Mouse (Mus musculus) spleen, adult 2 months (tissue): ENCODE data around the gene Mrpl37.

Source experiments
- CTCF ChIP-seq: fragments of 200-500 bp; IDR thresholded peaks from 2 replicates; pipeline ENCODE4 v1.5.1; 2011; ENCODE audit warnings: mild to moderate bottlenecking, inconsistent platforms; ENCODE audit not compliant: insufficient read depth, insufficient read length, insufficient replicate concordance; ENCODE audit errors: extremely low read depth
- POLR2A ChIP-seq: fragments of 200-500 bp; IDR thresholded peaks from 2 replicates; pipeline ENCODE4 v1.6.1; 2011; ENCODE audit warnings: low read depth, low read length, inconsistent platforms

DNA sequence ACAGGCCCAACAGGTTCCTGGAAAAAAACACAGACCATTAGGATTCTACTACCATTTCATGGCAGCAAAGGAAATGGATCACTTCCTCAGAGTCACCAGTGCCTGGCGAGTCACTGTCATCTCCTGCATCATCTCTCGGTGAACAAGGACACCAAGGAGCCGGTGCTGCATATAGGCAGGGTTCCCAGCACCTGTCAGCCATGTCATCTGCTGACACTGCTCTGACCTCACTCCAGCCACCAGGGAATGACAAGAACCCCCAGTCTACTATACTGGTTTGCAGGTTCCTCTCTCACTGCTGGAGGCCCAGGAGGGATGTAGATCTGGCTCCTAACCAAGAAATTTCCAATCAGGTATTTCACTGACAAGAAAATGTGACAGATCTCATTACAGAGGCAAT, 10.6 kb downstream of the Mrpl37 start:
- TF ChIP-seq CTCF: no peak
- no peak for TF ChIP-seq POLR2A
